Mouse (Mus musculus) adrenal gland, adult 8-10 months (tissue): ENCODE measurements around the gene Dpf1. TPM values are rescaled to one million over a fixed set of nuclear protein-coding genes. Genes with fewer than 3 reads are reported as not detected.

Experiments
- DNase-seq: peaks from one replicate; pipeline ENCODE4 v3.0.0; 2022
- total RNA-seq, 4 experiments: library from RNA; stranded (reverse); gene quantifications; 2 replicates each; pipeline ENCODE4 v1.2.4; 2022

The Dpf1 gene
- 1 to 10 TPM; 2.6 to 6.1 (median 4.0) TPM for total RNA-seq

GRCm38 (mm10) chr7:29303738-29304462 is at the start of gene Dpf1:
Gene Dpf1, plus strand, starts transcription at chr7:29303951.
- peak; percentile 74 for DNase-seq

- no peak for DNase-seq
Observed at GRCm38 (mm10) chr7:29255875-29256274, 47.9 kb upstream of the Dpf1 start.

DNA sequence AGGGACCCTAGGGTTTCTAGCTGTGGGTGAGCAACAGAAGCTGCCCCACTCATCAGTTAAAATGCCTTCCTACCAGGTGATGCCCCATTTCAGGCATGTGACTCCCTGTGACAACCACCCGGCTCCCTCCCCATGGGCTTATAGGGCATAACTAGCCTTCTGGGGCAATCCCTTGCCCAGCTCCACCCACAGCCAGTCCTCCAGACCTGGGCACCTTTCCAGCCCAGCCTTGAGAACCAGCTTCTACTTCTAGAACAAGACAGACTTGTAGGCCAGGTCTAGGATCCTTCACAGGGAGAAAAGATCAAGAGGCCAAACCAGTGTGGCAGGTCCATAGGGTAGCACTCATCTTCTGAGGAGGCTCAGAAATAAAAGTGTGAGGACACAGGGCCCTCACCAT is 46.4 kb upstream of the Dpf1 start:
- no peak for DNase-seq

DNA sequence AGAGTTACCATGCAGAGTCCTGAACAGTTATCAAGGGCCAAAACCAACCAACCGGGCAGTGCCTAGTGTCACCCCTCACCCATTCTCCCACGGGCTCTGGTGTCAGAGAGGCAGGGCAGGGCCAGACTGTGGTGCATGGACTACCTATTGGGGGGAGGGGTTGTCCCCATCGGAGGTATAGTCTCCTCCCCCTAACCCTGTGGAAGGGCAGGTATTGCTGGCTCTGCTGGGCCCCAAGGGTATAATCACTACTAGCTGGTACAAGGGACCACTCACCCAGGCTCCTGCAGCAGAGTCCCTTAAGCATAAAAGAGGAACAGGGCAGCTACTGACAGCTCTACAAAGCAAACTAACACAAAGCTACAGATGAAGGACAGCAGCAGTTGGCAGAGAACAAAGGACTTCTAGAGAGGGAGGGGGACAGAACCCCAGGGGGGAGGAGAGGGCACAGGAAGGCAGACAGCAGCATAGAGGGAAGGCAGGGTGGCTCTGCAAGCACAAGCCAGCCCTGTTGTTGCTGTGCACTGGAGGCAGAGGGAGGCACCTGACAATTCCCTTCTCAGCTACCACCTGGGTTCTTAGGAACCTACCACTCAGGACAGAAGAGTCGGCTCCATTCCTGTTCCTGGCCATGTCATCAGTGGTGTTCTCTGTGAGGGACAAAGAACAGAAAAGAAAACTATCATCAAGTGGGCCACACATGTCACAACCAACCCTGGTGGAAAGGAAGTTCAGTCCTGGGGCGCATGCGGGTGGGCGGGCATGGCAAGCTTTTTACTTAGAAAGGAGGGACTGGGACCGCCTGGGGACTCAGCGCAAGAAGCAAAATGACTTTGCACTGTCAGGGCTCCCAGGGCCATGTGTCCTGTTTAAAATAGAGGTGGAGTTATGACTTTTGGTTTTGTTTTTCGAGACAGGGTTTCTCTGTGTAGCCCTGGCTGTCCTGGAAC is 43.7 kb upstream of the Dpf1 start:
- DNase-seq: no peak

DNA sequence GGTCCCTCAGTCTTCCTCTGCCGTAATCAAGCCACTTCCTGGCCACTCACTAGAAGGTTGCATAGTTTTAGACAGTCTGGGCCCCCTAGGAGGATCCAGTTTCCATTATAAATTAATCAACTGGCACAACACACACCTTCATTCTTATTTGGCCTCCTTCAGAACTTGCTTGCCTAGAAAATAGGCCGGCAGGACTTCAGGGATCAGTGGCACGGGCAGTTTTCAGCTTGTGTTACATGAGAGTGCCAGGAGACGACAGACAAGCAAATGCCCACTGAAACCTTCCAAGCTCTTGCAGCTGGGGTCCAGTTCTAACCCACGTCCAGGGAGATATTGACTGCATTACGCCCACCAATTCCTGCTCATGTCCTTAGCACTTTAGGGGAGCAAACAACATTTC is 41.6 kb upstream of the Dpf1 start:
- no peak for DNase-seq

- no peak for DNase-seq
Observed at GRCm38 (mm10) chr7:29263831-29264230, 39.9 kb upstream of the Dpf1 start.

- no peak for DNase-seq
Observed at GRCm38 (mm10) chr7:29265636-29266035, 38.1 kb upstream of the Dpf1 start.

DNA sequence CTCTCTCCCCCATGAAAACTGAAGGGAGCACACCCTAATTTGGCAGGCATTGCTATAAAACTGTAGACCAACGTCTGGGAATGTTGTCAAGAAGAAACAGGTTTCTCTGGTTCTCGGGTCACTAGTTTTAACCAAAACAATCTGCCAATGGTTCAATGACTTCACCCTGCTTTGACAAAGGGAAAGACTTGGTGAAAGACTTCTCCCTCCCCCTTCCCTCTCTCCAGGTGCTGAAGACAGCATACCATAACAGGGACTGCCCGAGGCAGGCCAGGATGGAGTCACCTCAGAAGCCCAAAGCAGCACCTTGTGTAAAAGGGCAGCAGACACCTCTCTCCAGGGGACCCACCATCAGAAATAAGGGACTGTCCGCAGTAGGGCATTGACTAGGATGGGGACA is 36.8 kb upstream of the Dpf1 start:
- no peak for DNase-seq

- no peak for DNase-seq
Observed at GRCm38 (mm10) chr7:29270445-29270844, 33.3 kb upstream of the Dpf1 start.

GRCm38 (mm10) chr7:29271687-29272465 is 31.9 kb upstream of the Dpf1 start:
- no peak for DNase-seq

- no peak for DNase-seq
Observed at GRCm38 (mm10) chr7:29276715-29277114, 27.0 kb upstream of the Dpf1 start.

GRCm38 (mm10) chr7:29277510-29277909 is 26.2 kb upstream of the Dpf1 start:
- no peak for DNase-seq

GRCm38 (mm10) chr7:29279261-29279660 is 24.5 kb upstream of the Dpf1 start:
- DNase-seq: no peak

DNA sequence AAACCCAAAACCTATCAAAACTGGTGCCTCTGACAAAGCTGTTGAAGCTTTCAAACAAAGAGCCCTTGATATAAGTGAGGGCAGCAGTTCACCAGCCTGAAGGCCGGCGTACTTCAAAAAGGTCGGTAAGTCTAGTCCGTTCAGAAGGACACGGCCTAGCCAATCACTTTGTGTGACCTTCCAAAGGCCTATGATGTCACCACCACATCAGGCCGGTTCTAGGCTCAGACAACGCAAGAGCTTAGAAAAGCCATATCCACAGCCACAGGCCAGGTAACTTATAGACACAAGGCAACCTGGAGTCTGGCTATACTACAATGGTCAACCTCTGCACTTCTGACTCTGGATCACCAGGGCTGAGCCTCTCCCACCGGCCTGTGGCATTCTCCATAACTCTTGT is 23.8 kb upstream of the Dpf1 start:
- peak; percentile 55 for DNase-seq

DNA sequence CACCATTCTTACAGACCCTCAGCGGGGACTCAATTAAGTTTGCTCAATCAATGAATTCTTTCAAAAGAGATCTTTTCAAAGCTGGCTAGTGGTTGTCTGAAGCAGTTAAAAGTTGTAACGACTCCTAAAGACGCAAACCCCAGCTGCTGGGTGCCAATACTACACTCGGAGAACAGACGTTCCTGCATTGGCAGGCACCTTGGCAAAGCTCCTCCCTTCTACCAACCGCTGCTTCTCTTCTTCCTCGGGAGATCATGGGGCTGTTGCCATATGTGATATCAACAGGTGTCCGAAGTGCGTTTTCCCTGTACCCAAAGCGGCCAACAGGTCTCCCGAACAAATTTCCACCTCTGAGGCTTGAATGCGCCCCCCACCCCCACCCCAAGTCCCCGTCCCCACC is 22.9 kb upstream of the Dpf1 start:
- DNase-seq: no peak

DNA sequence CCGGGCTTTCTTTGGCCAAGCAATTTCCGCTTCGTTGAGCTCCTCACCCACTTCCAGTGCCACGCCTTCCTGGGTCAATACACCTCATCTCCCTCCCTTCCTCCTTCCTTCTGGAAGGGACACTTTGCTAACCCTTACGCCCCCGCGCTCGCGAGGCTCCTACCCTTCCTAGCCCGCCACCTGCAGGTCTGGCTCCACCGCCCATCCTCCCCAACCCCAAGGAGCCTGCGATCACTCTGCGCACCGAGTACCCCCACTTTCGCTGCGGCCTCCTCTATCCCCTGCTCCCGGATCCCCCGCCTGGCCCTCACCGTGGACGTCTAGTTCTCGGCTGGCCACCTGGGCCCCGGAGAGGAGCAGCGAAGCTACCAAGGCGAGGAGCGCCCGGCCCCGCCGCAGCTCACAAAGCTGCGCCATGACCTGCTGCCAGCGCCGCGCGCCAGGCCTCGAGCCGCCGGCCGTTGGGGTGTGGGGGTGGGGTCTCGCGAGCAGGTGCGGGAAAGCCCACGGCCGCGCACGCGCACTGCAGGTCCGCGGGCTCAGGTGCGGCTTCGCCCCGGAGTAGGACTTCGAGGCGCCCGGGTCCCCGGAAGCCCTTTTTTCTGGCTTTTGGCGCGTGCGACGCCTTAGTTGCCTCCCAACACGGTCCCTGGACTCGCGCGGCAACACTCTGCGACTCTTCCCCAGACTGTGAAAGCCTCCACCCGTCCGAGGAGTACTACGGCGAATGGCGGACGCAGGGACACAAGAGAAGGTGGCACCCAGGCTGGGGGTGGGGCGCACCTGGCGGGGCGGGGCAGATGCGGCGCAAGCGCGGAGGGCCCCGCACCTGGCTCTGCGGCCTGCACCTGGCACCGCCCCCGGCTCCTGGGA is 22.3 kb upstream of the Dpf1 start, which contains the start of gene Spint2:
Spint2 (minus strand) TSS at position 712 of the 873 bp plus-strand sequence.
- DNase-seq: peak; percentile 59

GRCm38 (mm10) chr7:29282074-29282554 is 21.6 kb upstream of the Dpf1 start:
- DNase-seq: no peak

- DNase-seq: no peak
Observed at GRCm38 (mm10) chr7:29283876-29284275, 19.9 kb upstream of the Dpf1 start.

- no peak for DNase-seq
Observed at GRCm38 (mm10) chr7:29284523-29284922, 19.2 kb upstream of the Dpf1 start.

DNA sequence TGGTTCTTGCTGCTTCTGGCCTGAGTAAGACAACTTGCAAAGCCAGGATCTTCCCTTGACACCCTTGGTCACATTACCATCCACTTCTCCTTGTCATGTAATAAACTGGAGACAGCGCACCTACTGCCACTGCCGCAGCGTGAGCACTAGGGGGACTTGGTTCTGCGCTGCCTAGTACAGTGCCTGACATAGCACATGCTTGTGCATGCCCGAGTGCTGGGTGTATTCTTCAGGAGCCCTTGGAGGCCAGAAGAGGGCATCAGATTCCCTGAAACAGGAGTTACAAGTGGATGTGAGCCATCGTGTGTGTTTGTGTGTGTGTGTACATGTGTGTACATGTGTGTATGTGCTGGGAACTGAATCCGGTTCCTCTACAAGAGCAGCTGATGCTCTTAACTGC is 16.3 kb upstream of the Dpf1 start:
- DNase-seq: no peak

- DNase-seq: no peak
Observed at GRCm38 (mm10) chr7:29288079-29288478, 15.7 kb upstream of the Dpf1 start.
